Mouse (Mus musculus) olfactory bulb, adult 2 months (tissue): Measurements from ENCODE around the gene Abhd16b. TPM values are rescaled to one million over a fixed set of nuclear protein-coding genes. Genes with fewer than 3 reads are reported as not detected.

Source experiments
- H3K27ac ChIP-seq: fragments of 200-500 bp; 2 replicates; pipeline ENCODE4 v1.5.1; 2012; ENCODE audit warnings: low read depth, low read length; ENCODE audit not compliant: insufficient read depth
- H3K4me1 ChIP-seq: fragments of 200-500 bp; 2 replicates; pipeline ENCODE4 v1.6.1; 2012; ENCODE audit warnings: low read length; ENCODE audit not compliant: control insufficient read depth, insufficient read depth
- H3K4me3 ChIP-seq: fragments of 200-500 bp; 2 replicates; pipeline ENCODE4 v1.5.1; 2012; ENCODE audit warnings: mild to moderate bottlenecking, low read depth, low read length, moderate library complexity; ENCODE audit not compliant: insufficient read depth
- CTCF ChIP-seq: fragments of 200-500 bp; IDR thresholded peaks from 2 replicates; pipeline ENCODE4 v1.5.1; 2012; ENCODE audit warnings: low read depth, mild to moderate bottlenecking, low read length, moderate library complexity; ENCODE audit not compliant: insufficient read depth
- POLR2A ChIP-seq: fragments of 200-500 bp; IDR thresholded peaks from 2 replicates; pipeline ENCODE4 v1.6.1; 2012; ENCODE audit warnings: mild to moderate bottlenecking, low read depth, low read length, moderate library complexity; ENCODE audit not compliant: insufficient read depth
- WGBS: fragments of 180-500 bp; shearing (Covaris S2); methylation state at CpG from one replicate; pipeline ENCODE4 v1.1.7; 2018; 5-methylcytosine and 5-hydroxymethylcytosine counted together
- polyA plus RNA-seq: library from polyadenylated mRNA; stranded (reverse); fragments of >200 nt; gene quantifications from 2 replicates; pipeline ENCODE4 v1.2.4, GENCODE M21; 2012; ENCODE audit warnings: low replicate concordance; ENCODE audit not compliant: missing spikeins, insufficient read depth, insufficient read length

The Abhd16b gene
- polyA plus RNA-seq, 1 experiment, result not detected

- no peak for TF ChIP-seq CTCF
- TF ChIP-seq POLR2A, result no peak
- WGBS, result 60% methylated on average over 5 of the region's 5 CpGs
Observed at GRCm38 (mm10) chr2:181522811-181523210, 29.8 kb downstream of the Abhd16b start.

GRCm38 (mm10) chr2:181525526-181525925, 32.5 kb downstream of the Abhd16b start:
- H3K27ac ChIP-seq, result no peak overlapping the region
- no peak overlapping the region for H3K4me3 ChIP-seq
- no peak for TF ChIP-seq POLR2A
- no peak for TF ChIP-seq CTCF
- peaks cover 2% of the 10 kb centered on the region for H3K4me1 ChIP-seq
- WGBS, result 56% methylated on average over 5 of the region's 5 CpGs

More at GRCm38 (mm10) chr2:181522811-181523210, 29.8 kb downstream of the Abhd16b start:
- Histone ChIP-seq H3K4me1 (peaks cover 2% of the 10 kb centered on the region), H3K4me3 (no peak overlapping the region), H3K27ac (no peak overlapping the region)

- no peaks in the 10 kb centered on the region for H3K4me1 ChIP-seq
- TF ChIP-seq CTCF (no peak), POLR2A (no peak)
- H3K4me3 ChIP-seq, result no peak overlapping the region
- 91% methylated on average over 1 of the region's 1 CpGs for WGBS
- no peak overlapping the region for H3K27ac ChIP-seq
Observed at GRCm38 (mm10) chr2:181529076-181529475, 36.1 kb downstream of the Abhd16b start.

GRCm38 (mm10) chr2:181532589-181532988, 39.6 kb downstream of the Abhd16b start:
- Histone ChIP-seq H3K27ac (no peak overlapping the region), H3K4me1 (peaks cover 1% of the 10 kb centered on the region; the same call in 1 of the 2 replicates), H3K4me3 (no peak overlapping the region)
- WGBS, result 98% methylated on average over 3 of the region's 3 CpGs
- TF ChIP-seq CTCF (no peak), POLR2A (no peak)

- Histone ChIP-seq H3K4me3 (no peak overlapping the region), H3K4me1 (peaks cover 6% of the 10 kb centered on the region), H3K27ac (no peak overlapping the region)
- TF ChIP-seq CTCF, result no peak
- TF ChIP-seq POLR2A, result no peak
- 88% methylated on average over 2 of the region's 2 CpGs for WGBS
Observed at GRCm38 (mm10) chr2:181536410-181536809, 43.4 kb downstream of the Abhd16b start.

GRCm38 (mm10) chr2:181537444-181538047, 44.5 kb downstream of the Abhd16b start:
- Histone ChIP-seq H3K27ac (no peak overlapping the region), H3K4me1 (peaks cover 8% of the 10 kb centered on the region), H3K4me3 (no peak overlapping the region)
- TF ChIP-seq CTCF, result no peak
- no peak for TF ChIP-seq POLR2A
- 56% methylated on average over 2 of the region's 2 CpGs for WGBS

- TF ChIP-seq CTCF (no peak), POLR2A (no peak)
- Histone ChIP-seq H3K4me3 (no peak overlapping the region), H3K4me1 (peaks cover 8% of the 10 kb centered on the region), H3K27ac (no peak overlapping the region; the same call in 1 of the 2 replicates)
- 82% methylated on average over 6 of the region's 6 CpGs for WGBS
Observed at GRCm38 (mm10) chr2:181541761-181542380, 48.9 kb downstream of the Abhd16b start.

Other genes with a start within 250 kb of the Abhd16b start
- not detected in 2 replicates for gene Gmeb2, start 205.2 kb upstream of the Abhd16b start, polyA plus RNA-seq
- gene Stmn3, start 178.7 kb upstream of the Abhd16b start, polyA plus RNA-seq, result not detected in 2 replicates
- not detected in 2 replicates for gene Rtel1, start 173.5 kb upstream of the Abhd16b start, polyA plus RNA-seq
- gene Zgpat, start 128.3 kb upstream of the Abhd16b start, polyA plus RNA-seq, result 445 TPM in 1 of 2 replicates, not detected in the other
- not detected in 2 replicates for gene Arfrp1, start 127.8 kb upstream of the Abhd16b start, polyA plus RNA-seq
- not detected in 2 replicates for gene Lime1, start 113.1 kb upstream of the Abhd16b start, polyA plus RNA-seq
- gene Zbtb46, start 33.8 kb upstream of the Abhd16b start, polyA plus RNA-seq, result not detected in 2 replicates
- 317 TPM in 1 of 2 replicates, not detected in the other for gene Tpd52l2, start 3.9 kb downstream of the Abhd16b start, polyA plus RNA-seq
- 347 and 447 TPM in 2 replicates for gene Dnajc5, start 27.3 kb downstream of the Abhd16b start, polyA plus RNA-seq
- not detected in 2 replicates for gene Uckl1, start 91.7 kb downstream of the Abhd16b start, polyA plus RNA-seq
- not detected in 2 replicates for gene Prpf6, start 98.7 kb downstream of the Abhd16b start, polyA plus RNA-seq
- gene Zfp512b, start 99.6 kb downstream of the Abhd16b start, polyA plus RNA-seq, result not detected in 2 replicates
- gene Samd10, start 106.0 kb downstream of the Abhd16b start, polyA plus RNA-seq, result not detected in 2 replicates
- gene Gm29797, start 163.8 kb downstream of the Abhd16b start, polyA plus RNA-seq, result not detected in 2 replicates
- not detected in 2 replicates for gene Sox18, start 178.4 kb downstream of the Abhd16b start, polyA plus RNA-seq
- not detected in 2 replicates for gene Tcea2, start 187.1 kb downstream of the Abhd16b start, polyA plus RNA-seq
- gene Rgs19, start 200.8 kb downstream of the Abhd16b start, polyA plus RNA-seq, result not detected in 2 replicates
- not detected in 2 replicates for gene Lkaaear1, start 205.2 kb downstream of the Abhd16b start, polyA plus RNA-seq
- not detected in 2 replicates for gene Oprl1, start 221.8 kb downstream of the Abhd16b start, polyA plus RNA-seq